Mouse (Mus musculus) C2C12 (cell line): ENCODE results near the gene Rhbdf2. TPM values are rescaled to one million over a fixed set of nuclear protein-coding genes. Genes with fewer than 3 reads are reported as not detected.

ENCODE experiments used
- H3K27me3 ChIP-seq: one replicate; pipeline ENCODE4 v1.6.1; 2011; ENCODE audit not compliant: control insufficient read depth, insufficient read depth, insufficient read length
- H3K36me3 ChIP-seq: one replicate; pipeline ENCODE4 v1.6.1; 2011; ENCODE audit not compliant: control insufficient read depth, insufficient read depth
- H3K4me3 ChIP-seq: one replicate; pipeline ENCODE4 v1.5.1; 2011; ENCODE audit warnings: mild to moderate bottlenecking, control low read depth; ENCODE audit not compliant: poor library complexity, insufficient read depth, severe bottlenecking
- H3K79me2 ChIP-seq: one replicate; pipeline ENCODE4 v1.6.1; 2011; ENCODE audit not compliant: control insufficient read depth, insufficient read depth
- H3K79me3 ChIP-seq: one replicate; pipeline ENCODE4 v1.6.1; 2011; ENCODE audit warnings: low read depth, control low read depth
- H3ac ChIP-seq: one replicate; pipeline ENCODE3; 2011; ENCODE audit warnings: low read depth; ENCODE audit not compliant: control insufficient read depth, insufficient read length
- CEBPB ChIP-seq: IDR thresholded peaks from one replicate; pipeline ENCODE4 v1.6.1; 2011; ENCODE audit warnings: low read depth, mild to moderate bottlenecking, control low read depth, moderate library complexity
- CTCF ChIP-seq: IDR thresholded peaks from one replicate; pipeline ENCODE4 v1.5.1; 2011; ENCODE audit not compliant: control insufficient read depth, insufficient read depth, insufficient read length
- FOSL1 ChIP-seq: IDR thresholded peaks from one replicate; pipeline ENCODE4 v1.8.0; 2011; ENCODE audit warnings: mild to moderate bottlenecking, low read length; ENCODE audit not compliant: poor library complexity, insufficient read depth, severe bottlenecking
- MAX ChIP-seq: IDR thresholded peaks from one replicate; pipeline ENCODE4 v1.6.1; 2011; ENCODE audit warnings: mild to moderate bottlenecking, control low read depth
- MYOD1 ChIP-seq: IDR thresholded peaks from one replicate; pipeline ENCODE4 v1.6.1; 2011; ENCODE audit warnings: low read depth; ENCODE audit not compliant: control insufficient read depth, insufficient read length
- MYOG ChIP-seq: IDR thresholded peaks from one replicate; pipeline ENCODE4 v1.6.1; 2011; ENCODE audit not compliant: control insufficient read depth, insufficient read length; ENCODE audit errors: extremely low read depth
- USF1 ChIP-seq: IDR thresholded peaks from one replicate; pipeline ENCODE4 v1.6.1; 2011; ENCODE audit warnings: low read depth, mild to moderate bottlenecking, control low read depth, moderate library complexity
- polyA plus RNA-seq: library from polyadenylated mRNA; unstranded; fragments of >200 nt; fragmentation: generic; extraction: Trizol; gene quantifications from one replicate; pipeline ENCODE4 v1.2.1, GENCODE M21; 2012; ENCODE audit warnings: missing spikeins

The Rhbdf2 gene
- polyA plus RNA-seq, 1 experiment = 1.9 TPM

DNA sequence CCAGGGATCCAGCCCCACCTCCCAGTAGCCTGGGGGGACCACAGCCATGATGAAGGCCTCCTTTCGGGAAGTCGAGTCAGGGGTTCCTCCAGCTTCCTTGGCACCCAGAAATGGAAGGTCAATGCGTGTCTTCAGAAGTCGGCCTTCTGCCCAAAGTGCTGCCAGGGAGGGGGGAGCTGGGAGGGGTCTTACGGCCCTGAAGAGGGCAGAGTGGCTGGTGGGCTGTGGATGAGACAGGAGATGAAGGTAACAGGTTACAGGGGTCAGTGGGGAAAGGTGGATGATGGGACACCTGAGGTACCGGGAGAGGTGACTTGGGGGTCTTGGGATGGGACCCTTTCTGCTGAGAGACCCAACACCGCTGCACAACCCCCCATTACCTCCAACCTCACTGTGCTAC lies 20.0 kb upstream of the Rhbdf2 start:
- H3K4me3 ChIP-seq = no peak overlapping the region
- no peak overlapping the region for H3ac ChIP-seq
- H3K27me3 ChIP-seq = no peaks in the 10 kb centered on the region
- no peaks in the 10 kb centered on the region for H3K36me3 ChIP-seq
- TF ChIP-seq MYOD1 = no peak
- TF ChIP-seq USF1 = no peak
- TF ChIP-seq FOSL1 = no peak
- no peak for TF ChIP-seq CEBPB
- H3K79me2 ChIP-seq = no peaks in the 10 kb centered on the region
- no peaks in the 10 kb centered on the region for H3K79me3 ChIP-seq

DNA sequence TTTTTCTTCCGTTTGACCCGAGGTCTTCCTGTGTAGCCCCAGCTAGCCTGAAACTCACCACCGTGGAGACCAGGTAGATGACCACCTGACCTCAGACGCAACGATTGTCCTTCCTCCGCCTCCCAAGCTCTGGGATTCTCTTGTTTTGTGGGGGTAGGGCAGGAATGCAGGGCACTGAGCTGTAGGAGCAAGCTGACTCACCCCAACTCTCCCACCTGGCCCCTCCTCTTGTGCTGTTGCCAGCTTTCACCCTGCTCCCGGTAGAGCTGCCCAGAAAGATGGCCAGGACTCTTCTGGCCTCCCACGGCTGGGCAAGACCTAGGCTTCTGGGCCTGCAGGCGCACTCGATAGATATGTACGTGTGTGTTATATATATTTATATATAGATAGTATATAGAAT lies 19.3 kb upstream of the Rhbdf2 start:
- Histone ChIP-seq H3K4me3 (no peak overlapping the region), H3K36me3 (no peaks in the 10 kb centered on the region), H3K27me3 (no peaks in the 10 kb centered on the region), H3ac (no peak overlapping the region), H3K79me2 (no peaks in the 10 kb centered on the region), H3K79me3 (no peaks in the 10 kb centered on the region)
- TF ChIP-seq CEBPB = no peak

DNA sequence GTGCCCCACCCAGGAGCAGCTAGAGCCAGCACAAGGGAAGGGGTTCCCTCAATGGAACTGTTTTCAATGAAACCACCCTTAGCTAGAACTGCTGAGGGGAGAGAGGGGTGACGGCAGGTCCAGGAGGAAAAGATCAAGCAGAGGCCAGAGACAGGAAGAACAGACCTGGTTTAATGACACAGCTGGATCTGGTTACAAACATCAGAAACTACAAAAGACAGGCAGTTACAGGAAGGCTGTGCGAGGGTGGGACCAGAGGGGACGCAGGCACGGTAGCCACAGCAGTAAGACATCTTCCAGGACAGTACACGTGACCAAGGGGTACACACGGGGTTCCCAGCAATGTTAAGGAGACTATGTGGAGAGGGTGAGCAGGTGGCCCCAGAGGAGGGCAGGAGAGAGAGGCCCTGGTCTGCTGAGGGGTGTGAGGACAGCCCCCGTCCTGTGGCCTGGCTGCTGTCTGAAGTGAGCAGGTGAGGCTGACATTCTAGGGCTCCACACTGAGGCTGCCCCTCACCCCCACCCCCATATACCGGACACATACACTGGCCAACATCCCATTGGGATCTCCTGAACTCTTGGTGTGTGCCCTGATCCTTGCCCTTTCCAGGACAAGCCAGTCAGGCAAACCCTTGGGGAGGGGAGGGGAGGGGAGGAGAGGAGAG lies 18.8 kb upstream of the Rhbdf2 start:
- Histone ChIP-seq H3K79me3 (no peaks in the 10 kb centered on the region), H3K36me3 (no peaks in the 10 kb centered on the region), H3ac (no peak overlapping the region), H3K4me3 (no peak overlapping the region), H3K27me3 (no peaks in the 10 kb centered on the region), H3K79me2 (no peaks in the 10 kb centered on the region)
- TF ChIP-seq FOSL1 (no peak), MAX (no peak), CTCF (no peak), MYOG (no peak), CEBPB (no peak), MYOD1 (no peak), USF1 (no peak)

- H3K4me3 ChIP-seq = no peak overlapping the region
Observed at GRCm38 (mm10) chr11:116644225-116645112, 17.6 kb upstream of the Rhbdf2 start.

DNA sequence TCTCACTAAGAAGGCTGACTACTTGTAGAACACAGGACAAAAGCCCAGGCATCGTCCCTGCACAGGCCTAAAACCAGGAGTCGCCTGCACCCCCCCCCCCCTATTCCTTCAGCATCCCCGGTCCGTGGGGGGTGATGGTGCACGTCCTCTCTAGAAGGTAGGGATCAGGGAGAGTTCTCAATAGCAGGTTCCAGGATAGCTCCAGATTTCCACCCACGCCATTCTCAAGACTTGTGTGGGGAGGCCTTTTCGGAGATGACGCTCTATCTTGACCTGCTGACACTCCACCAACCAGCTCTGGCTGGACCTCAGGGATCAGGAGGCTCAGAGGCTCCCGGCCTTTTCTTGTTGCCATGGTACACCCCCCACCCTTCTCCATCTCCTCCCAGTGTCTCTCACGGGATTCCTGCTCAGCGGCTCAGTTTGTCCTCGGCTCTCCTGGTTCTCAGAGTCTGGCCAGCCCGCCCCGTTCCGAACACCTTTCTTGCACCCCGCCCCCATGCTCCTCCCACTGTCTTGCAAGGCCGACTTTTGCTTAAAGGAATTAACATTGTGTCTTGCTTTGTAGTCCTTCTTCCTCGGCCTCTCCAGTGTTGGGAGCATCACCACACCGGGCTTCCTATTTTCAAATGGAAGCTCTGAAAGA lies 16.9 kb upstream of the Rhbdf2 start:
- Histone ChIP-seq H3ac (no peak overlapping the region), H3K79me3 (no peaks in the 10 kb centered on the region), H3K79me2 (no peaks in the 10 kb centered on the region), H3K27me3 (no peaks in the 10 kb centered on the region), H3K4me3 (no peak overlapping the region), H3K36me3 (no peaks in the 10 kb centered on the region)
- TF ChIP-seq CEBPB (no peak), CTCF (no peak), MYOD1 (no peak), MAX (no peak), USF1 (no peak), FOSL1 (no peak), MYOG (no peak)

More at GRCm38 (mm10) chr11:116644225-116645112, 17.6 kb upstream of the Rhbdf2 start:
- no peaks in the 10 kb centered on the region for H3K27me3 ChIP-seq
- H3K79me3 ChIP-seq = no peaks in the 10 kb centered on the region
- no peaks in the 10 kb centered on the region for H3K36me3 ChIP-seq
- TF ChIP-seq USF1 (no peak), MAX (no peak), CEBPB (no peak), MYOG (no peak), CTCF (no peak), MYOD1 (no peak), FOSL1 (no peak)
- H3ac ChIP-seq = no peak overlapping the region
- no peaks in the 10 kb centered on the region for H3K79me2 ChIP-seq
